Mouse (Mus musculus): ENCODE measurements around the gene H2al2a.

DNA sequence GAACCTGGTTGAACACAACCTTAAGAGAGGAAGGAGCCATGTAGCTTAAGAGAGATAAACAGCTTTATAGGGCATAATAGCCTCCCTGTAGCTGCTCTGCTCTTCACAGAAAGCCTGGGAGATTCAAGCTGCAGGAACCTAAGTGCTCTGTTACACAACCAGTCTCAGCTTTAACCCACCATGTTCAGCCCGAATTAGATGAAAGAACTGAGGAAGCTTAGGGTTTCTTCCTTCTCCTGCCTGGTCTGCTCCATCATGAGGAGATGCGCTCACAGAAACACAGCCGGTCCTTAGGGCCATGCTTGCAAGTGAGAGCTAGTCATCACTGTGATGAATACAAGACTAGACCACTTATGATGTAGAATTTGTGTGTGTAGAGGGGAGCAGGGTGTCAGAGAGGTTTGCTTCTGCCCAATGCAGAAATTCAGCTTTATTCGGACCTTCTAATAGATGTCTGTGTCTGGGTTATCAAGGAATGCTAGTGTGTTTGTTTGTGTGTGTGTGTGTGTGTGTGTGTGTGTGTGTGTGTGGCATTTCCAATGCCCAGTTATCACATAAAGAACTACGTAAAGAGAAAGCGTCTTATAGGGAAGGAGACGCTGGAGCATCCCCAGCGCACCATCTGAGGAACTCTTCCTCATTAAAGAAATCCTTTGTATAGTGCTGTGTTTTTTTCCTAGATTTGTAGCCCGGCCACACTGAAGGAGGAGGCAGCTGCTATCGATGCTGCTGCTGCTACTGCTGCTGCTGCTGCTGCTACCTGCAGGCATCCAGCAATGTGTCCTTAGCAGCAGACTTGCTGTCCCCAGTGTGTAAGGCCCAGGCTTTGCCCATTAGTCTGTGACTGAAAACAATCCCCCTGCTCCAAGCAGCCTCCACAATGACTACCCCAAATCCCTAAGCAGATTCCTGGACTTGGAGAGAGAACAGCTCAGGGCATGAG is 36.7 kb upstream of the H2al2a start:
- TF ChIP-seq POLR2A (IDR thresholded peaks at IDR 0.05; ENCODE audit: insufficient read depth, low read length) (no peak), EP300 (IDR thresholded peaks at IDR 0.05; ENCODE audit: insufficient read depth, low read depth, low read length) (no peak)

Measured in ES-Bruce4 (cell line).